Mouse (Mus musculus) urinary bladder, adult 2 months (tissue): ENCODE data around the gene Fyco1. TPM values are rescaled to one million over a fixed set of nuclear protein-coding genes. Genes with fewer than 3 reads are reported as not detected.
"Not testable (repeated sequence)": the region's sequence is repeated elsewhere in the genome, so short reads cannot be mapped to it uniquely, and the experiment has no call there.

Experiments used
- DNase-seq: peaks from one replicate; pipeline ENCODE4 v3.0.0; 2022; ENCODE audit warnings: low spot score
- polyA plus RNA-seq: library from polyadenylated mRNA; depleted of rRNA; stranded (reverse); fragments of >200 nt; gene quantifications from 2 replicates; pipeline ENCODE4 v1.2.3, GENCODE M21; 2012

Fyco1 gene
- polyA plus RNA-seq, 1 experiment: 12.8 TPM

DNA sequence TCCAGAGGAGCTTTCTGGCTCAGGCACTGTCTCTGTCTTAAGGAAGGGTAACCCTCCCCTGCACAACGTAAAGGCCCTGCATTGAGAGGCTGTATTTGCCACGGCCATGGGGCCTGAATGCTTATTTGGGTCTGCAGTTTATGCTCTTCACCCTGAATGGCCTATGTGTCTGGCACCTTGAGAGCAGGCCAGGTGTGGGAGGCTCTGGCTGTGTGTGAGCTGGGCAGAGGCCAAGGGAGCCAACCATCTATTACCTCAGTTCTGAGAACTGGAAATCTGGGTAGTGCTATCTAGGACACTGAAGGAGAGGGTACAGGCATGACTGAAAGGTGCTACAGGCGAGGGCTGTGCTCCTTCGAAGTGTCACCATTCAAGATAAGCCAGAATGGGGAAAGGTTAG lies 36.9 kb downstream of the Fyco1 start:
- DNase-seq: no peak

- DNase-seq: no peak
Observed at GRCm38 (mm10) chr9:123814326-123814725, 37.4 kb downstream of the Fyco1 start.

- DNase-seq: no peak
Observed at GRCm38 (mm10) chr9:123811831-123812230, 39.9 kb downstream of the Fyco1 start.

GRCm38 (mm10) chr9:123808583-123808982 lies 43.1 kb downstream of the Fyco1 start:
- DNase-seq: no peak

- DNase-seq: no peak
Observed at GRCm38 (mm10) chr9:123806267-123806666, 45.4 kb downstream of the Fyco1 start, which contains the start of gene Cxcr6. TSS of gene Cxcr6 (plus strand) at chr9:123806475.

DNA sequence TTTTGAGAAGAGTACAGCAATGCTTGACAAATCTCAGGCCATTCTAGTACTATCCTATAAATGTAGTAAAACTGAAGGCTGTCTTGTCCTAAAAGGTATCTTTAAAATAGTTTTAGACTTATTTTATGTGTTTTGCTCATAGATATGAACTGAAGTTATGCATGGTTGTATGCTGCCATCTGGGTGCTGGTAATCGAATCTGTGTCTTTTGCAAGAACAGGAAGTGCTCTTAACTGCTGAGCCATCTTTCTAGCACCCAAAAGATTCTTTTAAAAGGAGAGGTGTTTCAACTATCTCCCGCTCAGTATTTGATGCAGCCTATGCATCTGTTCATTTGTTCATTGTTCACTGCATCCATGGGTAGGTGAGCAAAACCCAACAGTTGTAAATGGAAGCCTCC lies 46.5 kb downstream of the Fyco1 start:
- DNase-seq: no peak

DNA sequence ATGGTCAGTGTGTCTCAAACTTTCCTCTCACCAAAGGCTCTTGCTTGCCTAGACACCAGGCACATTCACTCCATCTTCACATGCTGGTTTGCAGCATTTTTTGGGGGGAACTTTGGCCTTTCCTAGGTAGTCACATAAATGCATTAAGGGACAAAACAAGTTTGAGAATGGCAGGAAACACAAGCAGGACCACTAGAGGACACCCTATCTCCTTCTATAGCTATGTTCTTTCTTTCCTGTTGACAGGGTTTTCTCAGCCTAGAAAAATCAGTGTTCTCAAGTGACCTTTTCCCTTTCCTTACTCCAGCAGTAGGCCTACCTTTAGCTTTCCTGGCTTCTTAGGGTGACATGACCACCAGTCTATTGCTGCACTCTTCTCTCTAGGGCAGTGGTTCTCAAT lies 48.8 kb downstream of the Fyco1 start:
- no peak for DNase-seq

- DNase-seq: no peak
Observed at GRCm38 (mm10) chr9:123802421-123802820, 49.3 kb downstream of the Fyco1 start.

DNA sequence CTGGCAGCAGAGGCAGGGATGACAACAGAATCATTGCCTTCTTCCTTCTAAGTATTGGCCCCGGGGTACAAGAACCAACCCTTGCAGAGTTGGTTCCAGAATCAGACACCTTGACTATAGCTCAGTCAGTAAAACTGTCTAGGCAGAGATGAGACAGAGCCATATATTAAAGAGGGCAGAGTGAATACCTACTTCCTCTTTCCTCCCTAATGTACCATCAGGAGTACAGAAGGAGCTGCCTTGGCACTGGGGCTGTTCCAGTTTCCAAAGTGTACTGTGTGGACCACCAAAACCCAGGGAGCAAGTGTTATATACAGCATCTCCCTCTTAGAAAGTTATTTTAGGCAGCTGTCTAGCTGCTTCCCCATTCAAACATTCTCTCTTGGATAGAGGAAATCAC lies 50.2 kb downstream of the Fyco1 start:
- DNase-seq: no peak

GRCm38 (mm10) chr9:123796174-123796573 lies 55.5 kb downstream of the Fyco1 start:
- DNase-seq: no peak

GRCm38 (mm10) chr9:123788855-123789529 lies 62.7 kb downstream of the Fyco1 start:
- DNase-seq: no peak

GRCm38 (mm10) chr9:123773299-123773698 lies 78.4 kb downstream of the Fyco1 start:
- not testable (repeated sequence) for DNase-seq

DNA sequence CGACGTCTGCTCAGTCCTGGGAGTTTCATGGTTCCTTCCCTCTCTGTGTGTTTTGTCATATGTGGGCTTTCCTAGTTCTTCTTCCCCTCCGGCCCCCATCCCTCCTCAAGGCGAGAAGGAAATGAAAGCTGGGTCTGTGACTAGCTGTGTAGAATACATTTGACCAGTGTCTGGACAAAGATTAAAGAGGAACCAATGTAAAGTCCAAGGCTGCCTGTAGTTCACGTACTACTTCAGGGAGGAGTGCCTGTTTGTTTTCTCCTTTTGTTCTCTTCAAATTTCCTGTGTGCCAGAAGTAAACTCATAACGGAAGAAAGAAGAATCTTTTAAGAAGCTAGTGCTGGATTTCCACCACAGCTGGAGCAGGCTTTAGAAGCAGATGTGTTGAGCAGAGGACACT lies 82.2 kb downstream of the Fyco1 start:
- DNase-seq: no peak

DNA sequence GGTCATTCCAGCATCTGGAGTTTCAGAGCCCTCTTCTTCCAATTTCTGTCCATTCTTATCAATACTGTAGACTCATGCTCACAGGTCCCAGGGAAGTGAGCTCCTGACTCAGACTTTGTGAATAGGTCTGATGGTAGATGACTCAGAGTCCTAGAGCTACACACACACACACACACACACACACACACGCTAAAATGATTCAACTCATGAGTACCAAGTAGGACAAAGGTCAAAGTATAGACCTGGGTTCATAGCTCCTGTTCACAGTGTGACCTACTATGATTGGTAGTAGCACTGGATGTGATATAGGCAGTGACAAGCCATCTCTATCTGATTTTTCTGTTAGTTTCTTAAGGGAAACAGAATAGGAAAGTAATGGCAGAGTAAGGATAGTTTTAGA lies 83.3 kb downstream of the Fyco1 start:
- DNase-seq: no peak

- DNase-seq: no peak
Observed at GRCm38 (mm10) chr9:123766996-123767395, 84.7 kb downstream of the Fyco1 start.

DNA sequence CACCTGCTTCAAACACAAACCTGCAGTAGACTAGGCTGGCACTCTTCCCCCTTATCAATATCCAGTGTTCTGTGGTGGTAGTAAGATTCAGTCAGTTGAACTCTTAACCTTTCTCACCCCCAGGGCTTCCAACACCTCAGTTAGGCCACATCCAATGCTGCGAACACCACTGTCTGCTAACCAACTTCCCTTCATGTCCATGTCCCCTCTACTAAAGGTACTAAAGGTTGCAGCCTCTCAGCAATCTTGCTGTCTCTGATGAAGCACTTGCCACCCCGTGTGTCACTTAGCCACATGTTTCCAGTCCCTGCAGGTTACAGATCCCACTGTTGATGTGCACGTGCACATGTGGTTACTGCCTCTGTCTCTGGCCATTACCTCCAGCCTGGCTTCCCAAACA lies 87.9 kb downstream of the Fyco1 start:
- DNase-seq: no peak

GRCm38 (mm10) chr9:123762886-123763285 lies 88.8 kb downstream of the Fyco1 start:
- no peak for DNase-seq

GRCm38 (mm10) chr9:123760806-123761205 lies 90.9 kb downstream of the Fyco1 start:
- DNase-seq: no peak

- no peak for DNase-seq
Observed at GRCm38 (mm10) chr9:123758645-123759044, 93.1 kb downstream of the Fyco1 start.

DNA sequence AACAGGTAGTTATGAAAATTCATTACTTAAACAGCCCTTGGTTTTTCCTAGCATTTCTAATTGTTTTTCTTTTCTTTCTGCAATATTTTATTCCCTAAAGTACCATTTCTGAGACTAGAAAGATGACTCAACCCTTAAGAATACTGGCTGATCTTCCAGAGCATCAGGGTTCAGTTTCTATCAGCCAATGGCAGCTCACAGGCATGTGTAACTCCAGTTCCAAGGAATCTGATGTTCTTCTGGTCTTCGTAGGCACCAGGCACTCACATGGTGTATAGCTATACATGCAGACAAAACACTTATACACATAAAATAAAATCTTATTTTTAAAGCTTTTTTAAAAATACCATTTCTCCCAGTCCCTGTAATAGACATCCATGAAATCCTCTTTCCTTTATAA lies 93.5 kb downstream of the Fyco1 start:
- no peak for DNase-seq

- DNase-seq: no peak
Observed at GRCm38 (mm10) chr9:123757326-123757725, 94.4 kb downstream of the Fyco1 start.

DNA sequence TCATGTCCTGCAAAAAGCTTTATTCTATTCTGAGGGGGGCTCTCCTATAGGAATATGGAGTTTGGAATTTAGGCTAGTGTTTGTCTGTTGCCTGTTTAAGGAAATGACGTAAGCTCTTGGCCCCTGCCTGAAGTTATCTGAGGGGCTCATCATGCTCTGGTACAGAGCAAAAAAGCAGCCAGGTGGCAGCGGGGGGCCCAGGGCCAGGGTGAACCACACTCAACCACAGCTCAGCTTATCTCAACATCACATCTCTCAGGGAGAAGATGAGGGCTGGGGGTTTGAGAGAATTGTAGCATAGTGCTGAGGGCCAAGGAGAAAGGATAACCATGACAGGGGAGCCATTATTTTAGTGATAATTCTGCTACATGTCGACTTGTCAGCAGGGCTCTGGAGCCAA lies 94.9 kb downstream of the Fyco1 start:
- no peak for DNase-seq

- no peak for DNase-seq
Observed at GRCm38 (mm10) chr9:123754333-123754732, 97.4 kb downstream of the Fyco1 start.

- not testable (repeated sequence) for DNase-seq
Observed at GRCm38 (mm10) chr9:123749687-123750086, 102.0 kb downstream of the Fyco1 start.
